Mouse (Mus musculus) liver, postnatal 0 days (tissue): ENCODE measurements around the gene Unk. TPM values are rescaled to one million over a fixed set of nuclear protein-coding genes. Genes with fewer than 3 reads are reported as not detected.

Source experiments
- ATAC-seq: fragments of 200-750 bp; cut with Nextera tagmentation; 2 replicates; pipeline ENCODE4 v1.8.0; 2017; ENCODE audit warnings: mild to moderate bottlenecking, moderate library complexity
- DNase-seq: peaks from one replicate; pipeline ENCODE4 v3.0.0-alpha.2; 2016
- H3K27ac ChIP-seq: fragments of 300-500 bp; sonication (generic); 2 replicates; pipeline ENCODE4 v1.5.1; 2014; ENCODE audit warnings: antibody characterized with exemption, moderate library complexity, mild to moderate bottlenecking, low read depth
- H3K27me3 ChIP-seq: fragments of 300-500 bp; sonication (generic); 2 replicates; pipeline ENCODE4 v1.6.1; 2014; ENCODE audit warnings: low read length, control low read depth, mixed read lengths; ENCODE audit not compliant: insufficient read depth
- H3K36me3 ChIP-seq: fragments of 300-500 bp; sonication (generic); replicated peaks from 2 replicates; pipeline ENCODE4 v1.6.1; 2014; ENCODE audit warnings: mild to moderate bottlenecking, control low read depth, low read length, moderate library complexity, mixed read lengths; ENCODE audit not compliant: insufficient read depth
- H3K4me1 ChIP-seq: fragments of 300-500 bp; sonication (generic); 2 replicates; pipeline ENCODE4 v1.6.1; 2014; ENCODE audit warnings: antibody characterized with exemption, mild to moderate bottlenecking, control low read depth; ENCODE audit not compliant: insufficient read depth
- H3K4me2 ChIP-seq: fragments of 300-500 bp; sonication (generic); 2 replicates; pipeline ENCODE4 v1.6.1; 2014; ENCODE audit warnings: low read depth, mild to moderate bottlenecking, low read length, moderate library complexity, mixed read lengths
- H3K4me3 ChIP-seq: fragments of 300-500 bp; sonication (generic); 2 replicates; pipeline ENCODE4 v1.5.1; 2014; ENCODE audit warnings: low read depth, low read length
- H3K9ac ChIP-seq: fragments of 300-500 bp; sonication (generic); replicated peaks from 2 replicates; pipeline ENCODE4 v1.6.1; 2014; ENCODE audit warnings: mild to moderate bottlenecking, moderate library complexity
- H3K9me3 ChIP-seq: fragments of 300-500 bp; sonication (generic); 2 replicates; pipeline ENCODE4 v1.6.1; 2016; ENCODE audit warnings: mild to moderate bottlenecking, control low read depth, low read length, mixed read lengths
- CTCF ChIP-seq: sonication (generic); IDR thresholded peaks from 2 replicates; pipeline ENCODE4 v1.5.1; 2016; ENCODE audit warnings: antibody characterized with exemption, low read depth
- EP300 ChIP-seq: IDR thresholded peaks from 2 replicates; pipeline ENCODE4 v1.6.1; 2016; ENCODE audit warnings: antibody characterized with exemption, low read depth, mild to moderate bottlenecking
- WGBS: fragments of 180-500 bp; shearing (Covaris S2); extraction: QIAGEN DNeasy Blood & Tissue Kit; methylation state at CpG from one replicate; pipeline ENCODE4 v1.1.7; 2014; ENCODE audit not compliant: insufficient replicate concordance; 5-methylcytosine and 5-hydroxymethylcytosine counted together
- polyA plus RNA-seq: library from polyadenylated mRNA; unstranded; fragments of >200 nt; fragmentation: Nextera tagmentation; extraction: Ambion mirVana; gene quantifications from 2 replicates; pipeline ENCODE4 v1.2.1, GENCODE M21; 2015

Gene Unk
- polyA plus RNA-seq, 1 experiment from 2014 or later = 5.1 TPM

DNA sequence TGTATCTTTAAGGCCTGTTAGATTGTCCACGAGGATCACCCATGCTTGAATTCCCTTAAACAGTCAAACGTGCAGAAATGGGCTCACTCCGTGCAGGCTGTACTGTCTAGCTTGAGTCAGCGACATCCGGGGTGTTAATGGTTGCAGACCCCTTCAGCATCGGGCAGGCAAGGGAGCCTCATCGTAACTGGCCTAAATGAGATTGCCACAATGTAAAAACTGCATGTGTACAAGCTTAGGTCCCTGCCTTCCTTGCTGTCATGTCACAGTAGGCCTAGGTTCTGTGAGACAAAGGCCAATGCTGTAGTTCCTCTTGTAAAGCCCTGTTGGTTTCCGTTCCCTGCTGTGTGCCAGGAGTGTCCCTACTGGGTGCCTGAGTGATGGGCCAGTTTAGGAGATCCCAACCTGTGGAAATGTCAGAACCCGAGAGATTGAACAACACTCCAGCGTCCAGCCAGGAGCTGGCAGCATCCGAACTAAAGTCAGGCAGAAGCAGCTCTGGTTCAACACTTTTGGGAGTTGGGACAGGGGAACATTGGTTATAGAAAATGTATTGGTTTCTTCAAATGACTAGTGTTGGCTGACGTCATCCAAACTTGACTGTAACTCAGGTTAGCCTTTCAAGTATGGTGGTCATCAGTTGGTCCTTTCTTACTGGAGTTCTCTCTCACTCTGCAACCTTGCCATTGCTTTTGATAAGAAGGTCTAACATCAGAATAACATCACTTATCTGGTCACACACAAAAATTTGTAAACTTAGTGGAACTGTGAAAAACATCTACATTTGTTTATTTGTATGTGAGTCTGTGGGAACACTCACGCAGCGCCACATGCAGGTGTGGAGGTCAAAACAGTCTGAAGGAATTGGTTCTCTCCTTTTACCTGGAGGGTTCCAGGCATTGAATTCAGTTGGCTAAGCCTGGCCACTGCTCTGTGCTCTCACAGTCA, 1.1 kb downstream of the Unk start:
- peak overlapping the region; percentile 98 for H3K27ac ChIP-seq
- DNase-seq (peak; percentile 53), ATAC-seq (peak; percentile 6)
- peak overlapping the region; percentile 93 for H3K9ac ChIP-seq
- WGBS = 22% methylated on average over 14 of the region's 14 CpGs
- H3K9me3 ChIP-seq = no peaks in the 10 kb centered on the region
- no peaks in the 10 kb centered on the region for H3K27me3 ChIP-seq
- peaks cover 26% of the 10 kb centered on the region for H3K4me1 ChIP-seq
- H3K36me3 ChIP-seq = 0 out of 2 replicates have a peak, but pooled peaks cover 2% of the 10 kb centered on the region
- H3K4me2 ChIP-seq = peak overlapping the region; percentile 70
- peak overlapping the region; percentile 75 for H3K4me3 ChIP-seq
- no peak for TF ChIP-seq EP300
- no peak for TF ChIP-seq CTCF

DNA sequence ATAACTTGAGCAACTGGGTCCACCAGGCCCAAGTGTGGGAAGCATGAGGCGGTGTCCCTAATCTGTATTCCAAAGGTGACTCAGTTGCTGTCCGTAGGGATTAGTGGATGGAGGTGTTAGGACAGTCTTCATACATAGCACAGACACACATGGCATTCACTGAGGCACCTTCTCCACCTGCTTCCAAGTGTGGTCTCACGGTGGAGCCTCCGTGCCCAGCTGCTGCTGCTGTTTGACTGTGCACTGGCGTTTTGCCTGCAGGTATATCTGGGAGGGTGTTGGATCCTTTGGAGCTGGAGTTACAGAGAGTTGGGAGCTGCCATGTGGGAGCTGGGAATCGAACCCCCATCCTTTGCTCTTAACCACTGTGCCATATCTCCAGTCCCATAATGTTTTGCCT, 4.5 kb downstream of the Unk start:
- H3K9ac ChIP-seq = no peak overlapping the region
- WGBS = 91% methylated on average over 6 of the region's 6 CpGs

DNA sequence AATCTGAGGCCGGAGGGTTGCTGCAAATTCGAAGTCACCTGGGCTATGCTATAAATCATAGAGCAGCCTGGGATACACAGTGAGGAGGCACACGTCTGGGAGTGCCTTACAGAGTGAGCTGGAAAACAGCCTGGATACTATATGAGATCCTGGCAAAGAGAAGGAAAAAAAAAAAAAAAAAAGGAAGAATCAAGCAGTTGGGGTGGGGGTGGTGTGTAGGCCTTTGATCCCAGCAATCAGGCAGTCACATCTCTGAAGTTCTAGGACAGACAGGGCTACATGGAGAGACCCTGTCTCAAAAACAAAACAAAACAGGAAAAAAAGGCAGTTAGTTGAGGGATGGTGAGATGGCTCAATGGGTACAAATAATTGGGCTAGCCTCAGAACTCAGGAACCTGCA, 6.5 kb downstream of the Unk start:
- Histone ChIP-seq H3K27ac (no peak overlapping the region), H3K4me1 (peaks cover 7% of the 10 kb centered on the region), H3K4me2 (no peak overlapping the region), H3K27me3 (no peaks in the 10 kb centered on the region), H3K4me3 (no peak overlapping the region), H3K9me3 (no peaks in the 10 kb centered on the region), H3K9ac (no peak overlapping the region), H3K36me3 (peaks cover 21% of the 10 kb centered on the region)
- 93% methylated on average over 3 of the region's 3 CpGs for WGBS
- ATAC-seq (no peak), DNase-seq (no peak)
- TF ChIP-seq CTCF (no peak), EP300 (no peak)

More for the DNA sequence above, 4.5 kb downstream of the Unk start:
- no peak overlapping the region for H3K4me2 ChIP-seq
- no peak for DNase-seq
- H3K4me3 ChIP-seq = no peak overlapping the region
- H3K36me3 ChIP-seq = peaks cover 21% of the 10 kb centered on the region
- H3K27ac ChIP-seq = no peak overlapping the region
- TF ChIP-seq CTCF (no peak), EP300 (no peak)
- no peak for ATAC-seq
- no peaks in the 10 kb centered on the region for H3K27me3 ChIP-seq
- H3K9me3 ChIP-seq = no peaks in the 10 kb centered on the region
- peaks cover 15% of the 10 kb centered on the region for H3K4me1 ChIP-seq

DNA sequence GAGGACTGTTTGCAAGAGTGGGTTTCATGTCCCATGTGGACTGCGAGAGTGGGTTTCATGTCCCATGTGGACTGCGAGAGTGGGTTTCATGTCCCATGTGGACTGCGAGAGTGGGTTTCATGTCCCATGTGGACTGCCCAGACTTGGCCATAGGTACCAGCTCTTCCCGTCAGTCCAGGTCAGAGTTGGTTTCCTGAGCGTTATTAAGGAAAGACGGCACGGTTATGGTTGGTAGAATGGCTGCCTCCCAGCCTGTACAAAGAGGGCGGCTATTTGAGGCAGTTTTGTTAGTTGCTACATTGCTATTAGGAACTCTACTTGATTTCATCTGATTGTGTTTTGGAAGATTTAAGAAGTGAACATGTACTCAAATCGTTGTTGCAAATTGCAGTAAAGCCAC, 7.7 kb downstream of the Unk start:
- Histone ChIP-seq H3K36me3 (peaks cover 29% of the 10 kb centered on the region), H3K27me3 (no peaks in the 10 kb centered on the region), H3K27ac (no peak overlapping the region), H3K9ac (no peak overlapping the region), H3K4me1 (peaks cover 3% of the 10 kb centered on the region; the same call in 1 of the 2 replicates), H3K9me3 (no peaks in the 10 kb centered on the region), H3K4me2 (no peak overlapping the region), H3K4me3 (no peak overlapping the region)
- ATAC-seq = no peak
- WGBS = 89% methylated on average over 9 of the region's 9 CpGs
- no peak for TF ChIP-seq CTCF
- no peak for TF ChIP-seq EP300
- DNase-seq = no peak

DNA sequence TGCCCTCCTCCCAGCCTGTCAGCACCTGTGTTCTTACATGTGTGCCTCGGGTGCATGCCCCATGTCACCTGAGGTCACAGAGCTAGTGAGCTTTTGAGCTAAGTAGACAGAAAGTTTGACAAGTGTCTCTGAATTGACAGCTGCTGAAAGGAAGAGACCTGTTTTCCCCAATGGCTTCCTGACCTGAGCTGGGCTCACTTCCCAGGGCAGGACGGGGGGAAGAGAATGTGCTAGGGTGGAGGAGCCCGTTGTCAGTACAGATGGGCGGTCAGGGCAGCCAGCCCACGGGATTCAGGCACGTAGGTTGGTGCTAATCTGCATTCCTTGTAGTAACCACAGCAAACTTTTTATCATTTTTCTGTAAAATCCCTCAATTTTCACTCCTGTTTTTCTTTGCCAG, 10.5 kb downstream of the Unk start:
- DNase-seq = no peak
- no peak overlapping the region for H3K9ac ChIP-seq
- no peak for ATAC-seq
- no peaks in the 10 kb centered on the region for H3K4me1 ChIP-seq
- H3K4me3 ChIP-seq = no peak overlapping the region
- H3K27ac ChIP-seq = no peak overlapping the region
- TF ChIP-seq CTCF (no peak), EP300 (no peak)
- no peaks in the 10 kb centered on the region for H3K27me3 ChIP-seq
- peaks cover 39% of the 10 kb centered on the region for H3K36me3 ChIP-seq
- 88% methylated on average over 6 of the region's 6 CpGs for WGBS
- no peak overlapping the region for H3K4me2 ChIP-seq
- H3K9me3 ChIP-seq = no peaks in the 10 kb centered on the region

DNA sequence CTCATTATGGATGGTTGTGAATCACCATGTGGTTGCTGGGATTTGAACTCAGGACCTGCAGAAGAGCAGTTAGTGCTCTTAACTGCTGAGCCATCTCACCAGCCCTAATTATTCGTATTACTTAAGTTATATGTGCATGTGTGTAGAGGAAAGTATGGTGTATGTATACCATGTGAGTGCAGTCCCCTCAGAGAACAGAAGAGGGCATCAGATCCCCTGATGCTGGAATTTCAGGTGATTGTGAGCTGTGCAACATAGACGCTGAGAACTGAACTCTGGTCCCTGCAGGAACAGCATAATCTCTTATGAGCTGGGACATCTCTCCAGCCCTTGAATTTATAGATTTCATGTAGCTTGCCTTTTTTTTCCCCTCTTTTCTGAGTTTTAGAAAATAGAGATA, 11.7 kb downstream of the Unk start:
- Histone ChIP-seq H3K9me3 (no peaks in the 10 kb centered on the region), H3K4me2 (no peak overlapping the region), H3K9ac (no peak overlapping the region), H3K27me3 (no peaks in the 10 kb centered on the region), H3K4me1 (no peaks in the 10 kb centered on the region), H3K36me3 (peaks cover 39% of the 10 kb centered on the region), H3K27ac (no peak overlapping the region), H3K4me3 (no peak overlapping the region)
- no peak for DNase-seq
- TF ChIP-seq EP300 (no peak), CTCF (peak; percentile 26; the same call in 1 of the 2 replicates)
- no peak for ATAC-seq
- 95% methylated on average over 2 of the region's 2 CpGs for WGBS
